Mouse (Mus musculus) erythroblast, embryonic 14.5 days (primary cell): ENCODE results near the gene Tcf20. TPM values are rescaled to one million over a fixed set of nuclear protein-coding genes. Genes with fewer than 3 reads are reported as not detected.

Experiments
- H3K27me3 ChIP-seq: 2 replicates; pipeline ENCODE4 v1.6.1; 2012; ENCODE audit warnings: inconsistent platforms; ENCODE audit not compliant: control insufficient read depth
- H3K36me3 ChIP-seq: 2 replicates; pipeline ENCODE4 v1.6.1; 2012; ENCODE audit warnings: mild to moderate bottlenecking, inconsistent platforms; ENCODE audit not compliant: control insufficient read depth
- H3K4me1 ChIP-seq: 2 replicates; pipeline ENCODE4 v1.6.1; 2012; ENCODE audit warnings: inconsistent platforms; ENCODE audit not compliant: control insufficient read depth
- H3K4me3 ChIP-seq: replicated peaks from 2 replicates; pipeline ENCODE3; 2012; ENCODE audit warnings: moderate library complexity, mild to moderate bottlenecking, inconsistent platforms
- H3K9me3 ChIP-seq: 2 replicates; pipeline ENCODE4 v1.6.1; 2012; ENCODE audit warnings: low read length, inconsistent platforms, mixed read lengths; ENCODE audit not compliant: control insufficient read depth
- GATA1 ChIP-seq: IDR thresholded peaks from 2 replicates; pipeline ENCODE4 v1.6.1; 2012; ENCODE audit warnings: low read length, inconsistent platforms, mixed read lengths
- TAL1 ChIP-seq: IDR thresholded peaks from 3 replicates; pipeline ENCODE4 v1.6.1; 2012; ENCODE audit warnings: low read length, inconsistent platforms, mixed read lengths
- polyA plus RNA-seq: library from polyadenylated mRNA; stranded (reverse); fragments of >175 nt; gene quantifications from 2 replicates; pipeline ENCODE4 v1.2.3, GENCODE M21; 2012

Gene Tcf20
- polyA plus RNA-seq, 1 experiment = 0.95 TPM

DNA sequence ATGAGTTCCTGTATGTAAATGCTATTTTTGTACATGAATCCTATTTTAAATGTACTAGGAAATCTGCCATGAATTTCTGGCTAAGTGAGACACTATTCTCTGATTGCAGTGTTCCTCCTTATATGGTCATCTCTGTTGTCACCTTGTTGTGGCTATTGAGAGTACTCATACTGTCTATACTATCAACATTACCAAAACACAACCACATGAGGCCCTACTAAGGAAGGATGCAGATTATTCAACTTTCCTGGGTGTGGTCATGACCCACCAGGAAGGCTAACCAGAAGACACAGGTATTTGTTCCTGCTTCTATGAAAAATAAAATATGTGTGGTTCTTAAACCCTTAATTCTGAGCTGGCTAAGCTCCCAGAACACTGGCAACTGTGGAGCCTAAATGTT, 161.8 kb downstream of the Tcf20 start:
- H3K4me3 ChIP-seq = no peak overlapping the region
- H3K36me3 ChIP-seq = peaks cover 35% of the 10 kb centered on the region
- H3K9me3 ChIP-seq = no peaks in the 10 kb centered on the region
- no peaks in the 10 kb centered on the region for H3K27me3 ChIP-seq
- TF ChIP-seq TAL1 (no peak), GATA1 (no peak)
- H3K4me1 ChIP-seq = no peaks in the 10 kb centered on the region

DNA sequence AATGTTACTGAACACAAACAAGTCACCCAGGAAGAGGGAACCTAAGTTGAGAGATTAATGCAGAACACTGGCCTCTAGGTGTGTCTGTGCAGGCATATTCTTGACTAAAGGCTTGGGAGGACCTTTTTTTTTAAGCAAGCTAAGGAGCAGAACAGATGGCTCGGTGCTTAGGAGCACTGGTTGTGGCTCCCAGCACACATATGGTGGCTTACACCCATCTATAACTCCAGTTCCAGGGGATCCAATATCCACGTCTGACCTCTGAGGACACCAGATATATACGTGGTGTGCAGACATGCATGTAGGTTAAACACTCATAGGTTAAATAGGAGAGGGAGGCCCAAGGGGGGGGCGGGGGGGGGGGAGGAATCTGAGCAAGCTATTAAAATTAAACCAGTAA, 165.3 kb downstream of the Tcf20 start:
- no peaks in the 10 kb centered on the region for H3K9me3 ChIP-seq
- no peak overlapping the region for H3K4me3 ChIP-seq
- no peaks in the 10 kb centered on the region for H3K27me3 ChIP-seq
- H3K4me1 ChIP-seq = no peaks in the 10 kb centered on the region
- peaks cover 40% of the 10 kb centered on the region for H3K36me3 ChIP-seq
- TF ChIP-seq GATA1 (no peak), TAL1 (no peak)

DNA sequence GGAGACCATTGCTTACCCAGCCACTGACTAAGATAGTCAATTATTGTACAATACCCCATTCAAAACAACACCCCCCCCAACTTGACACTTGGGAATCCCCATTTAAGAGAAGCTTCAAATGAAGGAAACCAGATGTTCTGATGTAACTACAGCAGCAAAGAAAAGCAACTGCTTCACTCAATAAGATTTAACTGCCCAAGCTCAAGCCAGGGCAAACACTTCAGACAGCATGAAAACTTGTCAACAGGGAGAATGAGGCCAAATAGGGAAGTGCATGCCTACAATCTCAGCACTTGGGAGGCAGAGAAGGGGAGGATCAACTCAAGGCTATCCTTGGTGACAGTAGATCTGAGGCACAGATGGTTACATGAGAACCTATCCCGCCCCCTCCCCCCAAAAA, 166.0 kb downstream of the Tcf20 start:
- H3K9me3 ChIP-seq = no peaks in the 10 kb centered on the region
- H3K36me3 ChIP-seq = peaks cover 42% of the 10 kb centered on the region
- no peak overlapping the region for H3K4me3 ChIP-seq
- TF ChIP-seq TAL1 = no peak
- no peak for TF ChIP-seq GATA1
- H3K4me1 ChIP-seq = no peaks in the 10 kb centered on the region
- H3K27me3 ChIP-seq = no peaks in the 10 kb centered on the region

DNA sequence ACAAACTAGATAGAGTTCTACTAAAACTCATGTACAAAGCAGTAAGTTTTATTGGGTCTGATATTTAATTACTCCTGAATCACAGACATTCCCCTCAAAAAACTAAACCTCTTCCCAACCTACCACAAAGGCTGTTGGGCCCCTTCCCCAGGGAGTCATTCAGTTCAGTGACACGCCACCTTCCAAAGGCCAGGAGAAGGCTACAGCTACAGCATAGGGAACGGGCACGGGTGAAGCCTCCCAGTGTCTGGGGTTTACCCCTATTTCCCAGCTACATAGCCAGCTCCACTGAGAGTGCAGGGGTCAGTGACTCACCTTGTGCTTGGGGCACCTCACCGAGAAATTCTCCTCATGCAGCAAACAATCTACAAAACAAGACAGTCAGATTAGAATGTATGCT, 172.4 kb downstream of the Tcf20 start:
- no peaks in the 10 kb centered on the region for H3K9me3 ChIP-seq
- peaks cover 13% of the 10 kb centered on the region for H3K4me1 ChIP-seq
- TF ChIP-seq GATA1 (no peak), TAL1 (no peak)
- H3K4me3 ChIP-seq = no peak overlapping the region
- H3K27me3 ChIP-seq = no peaks in the 10 kb centered on the region
- H3K36me3 ChIP-seq = peaks cover 48% of the 10 kb centered on the region

DNA sequence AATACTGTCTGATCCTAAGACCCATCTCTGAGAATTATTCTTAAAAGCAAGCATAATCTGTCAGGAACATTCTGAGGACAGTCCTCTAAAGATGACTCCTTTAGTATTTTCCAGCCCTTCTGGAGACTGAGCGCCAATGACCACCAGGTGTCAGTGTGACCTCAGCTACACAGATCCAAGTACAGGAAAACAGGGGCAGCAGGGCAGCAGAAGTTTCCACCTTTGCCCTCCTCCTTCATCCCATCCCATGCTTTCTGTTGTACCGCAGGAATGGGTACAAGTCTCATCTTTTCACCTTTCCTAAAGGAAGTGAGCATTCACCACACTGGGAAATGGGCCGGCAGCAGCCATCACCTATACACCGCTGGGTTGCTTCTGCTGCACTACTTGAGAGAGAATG, 172.9 kb downstream of the Tcf20 start:
- Histone ChIP-seq H3K4me3 (no peak overlapping the region), H3K36me3 (peaks cover 50% of the 10 kb centered on the region), H3K27me3 (no peaks in the 10 kb centered on the region), H3K9me3 (no peaks in the 10 kb centered on the region), H3K4me1 (peaks cover 18% of the 10 kb centered on the region)
- TF ChIP-seq TAL1 (no peak), GATA1 (no peak)

DNA sequence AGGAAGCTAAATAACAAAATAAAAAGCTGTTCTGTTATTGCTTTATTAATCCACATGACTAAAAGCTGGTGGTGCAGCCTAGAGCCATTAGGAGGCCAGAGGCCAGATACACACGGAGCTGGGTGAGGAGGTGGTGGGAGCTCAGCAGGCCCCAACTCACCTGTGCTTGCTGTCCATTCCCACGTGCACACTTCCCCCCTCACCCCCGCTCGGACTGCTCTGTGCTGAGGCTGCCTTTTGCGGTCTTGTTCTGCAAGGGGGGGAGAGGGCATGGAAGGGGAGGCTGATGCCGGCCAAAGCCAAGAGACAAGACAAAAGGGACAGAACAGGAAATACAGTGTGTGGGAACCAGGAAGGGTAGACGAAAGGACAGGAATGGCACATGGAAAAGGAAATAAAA, 173.4 kb downstream of the Tcf20 start:
- H3K27me3 ChIP-seq = no peaks in the 10 kb centered on the region
- H3K36me3 ChIP-seq = peaks cover 55% of the 10 kb centered on the region
- no peaks in the 10 kb centered on the region for H3K9me3 ChIP-seq
- TF ChIP-seq TAL1 = no peak
- no peak overlapping the region for H3K4me3 ChIP-seq
- H3K4me1 ChIP-seq = peaks cover 23% of the 10 kb centered on the region

DNA sequence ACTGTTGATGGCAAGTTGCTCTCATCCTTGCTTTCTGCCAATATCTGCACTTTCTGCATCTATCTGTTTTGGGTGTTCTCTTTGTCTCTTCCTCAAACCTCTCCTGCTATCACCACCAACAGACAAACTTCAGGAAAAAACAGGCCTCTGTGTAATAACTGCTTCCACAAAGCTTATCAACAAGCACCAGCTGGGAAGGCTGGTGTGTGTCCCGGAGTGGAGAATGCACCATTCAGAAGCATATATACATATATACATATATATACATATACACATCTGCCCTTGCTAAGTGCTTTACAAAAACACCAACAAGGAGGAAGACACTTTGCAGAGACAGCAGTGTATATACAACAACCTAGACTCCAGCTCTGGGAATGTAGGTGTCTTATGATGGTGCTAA, 177.1 kb downstream of the Tcf20 start:
- Histone ChIP-seq H3K4me1 (peaks cover 23% of the 10 kb centered on the region), H3K27me3 (no peaks in the 10 kb centered on the region), H3K9me3 (no peaks in the 10 kb centered on the region), H3K36me3 (peaks cover 51% of the 10 kb centered on the region), H3K4me3 (no peak overlapping the region)
- no peak; the same call in 2 of the 3 replicates for TF ChIP-seq TAL1
- no peak for TF ChIP-seq GATA1

DNA sequence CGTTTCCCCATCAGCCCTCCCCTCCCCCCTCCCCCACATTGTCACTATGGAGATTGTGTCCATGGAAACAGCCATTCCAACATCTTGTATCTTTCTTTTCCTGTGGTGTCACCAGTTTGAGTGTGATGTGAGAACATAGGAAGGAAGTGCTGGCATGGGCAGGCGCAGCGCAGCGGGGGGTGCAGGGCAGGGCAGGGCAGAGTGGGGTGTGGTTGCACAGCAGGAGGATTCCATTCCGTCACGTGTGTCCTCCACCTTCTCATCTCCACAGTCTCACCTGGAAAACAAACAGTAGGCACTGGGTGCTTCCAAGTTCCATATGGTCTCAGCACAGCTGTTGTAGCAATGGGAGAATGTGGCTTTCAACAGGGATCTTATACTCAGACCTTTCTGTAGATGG, 178.2 kb downstream of the Tcf20 start:
- Histone ChIP-seq H3K4me3 (no peak overlapping the region), H3K36me3 (peaks cover 41% of the 10 kb centered on the region), H3K4me1 (peaks cover 23% of the 10 kb centered on the region), H3K9me3 (no peaks in the 10 kb centered on the region), H3K27me3 (no peaks in the 10 kb centered on the region)
- no peak for TF ChIP-seq TAL1
- no peak for TF ChIP-seq GATA1

DNA sequence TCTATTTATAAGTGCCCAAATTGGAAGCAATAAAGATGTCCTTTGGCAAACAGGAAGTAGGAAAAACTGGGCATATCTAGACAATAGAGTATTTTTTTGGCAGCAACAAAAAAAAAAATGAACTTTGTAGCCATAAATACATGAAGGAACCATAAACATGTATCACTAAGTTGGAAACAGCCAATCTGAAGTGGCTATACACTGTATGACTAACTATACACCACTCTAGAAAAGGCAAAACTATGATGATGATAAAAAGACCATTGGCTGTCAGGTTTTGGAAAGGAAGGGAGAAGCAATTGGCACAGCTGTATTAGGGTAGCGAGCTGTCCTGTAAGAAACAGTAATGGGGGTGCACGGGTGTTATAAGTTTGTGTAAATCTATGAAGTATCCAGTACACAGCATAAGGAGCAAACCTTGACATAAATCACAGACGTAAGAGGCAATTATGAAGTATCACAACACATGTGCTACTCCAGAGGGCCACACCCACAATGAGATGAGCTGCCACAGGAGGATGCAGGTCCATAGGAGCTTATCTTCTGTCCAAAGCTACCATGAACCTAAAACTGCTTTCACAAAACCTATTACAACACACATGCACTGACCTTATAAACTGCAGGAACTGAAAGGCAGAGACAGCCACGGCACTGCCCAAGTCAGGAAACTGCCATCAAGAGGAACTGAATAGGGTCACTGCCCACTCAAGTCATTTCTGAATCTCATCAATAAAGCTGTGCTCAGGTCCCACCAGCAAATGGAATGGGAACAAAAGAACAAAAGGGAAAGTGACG, 180.5 kb downstream of the Tcf20 start:
- Histone ChIP-seq H3K36me3 (peaks cover 25% of the 10 kb centered on the region), H3K4me1 (peaks cover 23% of the 10 kb centered on the region), H3K4me3 (no peak overlapping the region), H3K27me3 (no peaks in the 10 kb centered on the region), H3K9me3 (no peaks in the 10 kb centered on the region)
- no peak for TF ChIP-seq TAL1
- no peak for TF ChIP-seq GATA1
